Mouse (Mus musculus) CH12.LX (cell line): ENCODE measurements around the gene Slc28a1.

Source experiments
- EP300 ChIP-seq: IDR thresholded peaks from 2 replicates; pipeline ENCODE4 v1.6.1; 2011; ENCODE audit warnings: low read length, improper control_type of control experiment
- KAT2A ChIP-seq: IDR thresholded peaks from 2 replicates; pipeline ENCODE4 v1.6.1; 2012; ENCODE audit warnings: low read length, improper control_type of control experiment, inconsistent platforms; ENCODE audit not compliant: insufficient replicate concordance
- MAX ChIP-seq: IDR thresholded peaks from 2 replicates; pipeline ENCODE4 v1.6.1; 2011; ENCODE audit warnings: low read length, improper control_type of control experiment
- MXI1 ChIP-seq: IDR thresholded peaks from 2 replicates; pipeline ENCODE4 v1.6.1; 2011; ENCODE audit warnings: mild to moderate bottlenecking, low read depth, low read length, improper control_type of control experiment
- NELFE ChIP-seq: IDR thresholded peaks from 2 replicates; pipeline ENCODE4 v1.6.1; 2011; ENCODE audit warnings: low read depth, low read length, improper control_type of control experiment

- TF ChIP-seq MAX (no peak), NELFE (no peak), KAT2A (no peak), MXI1 (no peak), EP300 (no peak)
Measured at GRCm38 (mm10) chr7:81132851-81133279, 18.3 kb downstream of the Slc28a1 start.
